Mouse (Mus musculus): ENCODE data around the gene Mtmr10. TPM values are rescaled to one million over a fixed set of nuclear protein-coding genes. Genes with fewer than 3 reads are reported as not detected.

Mtmr10 gene
- polyA plus RNA-seq, 1 experiment from 2014 or later = 6.6 TPM

- Histone ChIP-seq H3K4me3 (ENCODE audit: low read length) (no peak overlapping the region), H3K27me3 (ENCODE audit: control insufficient read depth, insufficient read depth, low read length) (no peaks in the 10 kb centered on the region), H3K36me3 (ENCODE audit: control insufficient read depth, insufficient read depth) (peaks cover 3% of the 10 kb centered on the region; the same call in 1 of the 2 replicates), H3K27ac (ENCODE audit: low read length) (no peak overlapping the region), H3K4me1 (ENCODE audit: control insufficient read depth, insufficient read depth, low read length) (no peaks in the 10 kb centered on the region; the same call in 1 of the 2 replicates), H3K4me2 (ENCODE audit: low read depth, low read length) (no peak overlapping the region), H3K9me3 (replicated peaks; ENCODE audit: control insufficient read depth, low read length) (no peaks in the 10 kb centered on the region), H3K9ac (ENCODE audit: low read length) (no peak overlapping the region)
- ATAC-seq (replicated peaks; ENCODE audit: extremely low read depth, insufficient read depth, low FRiP score) = no peak
- 57% methylated on average over 14 of the region's 14 CpGs for WGBS
Observed at GRCm38 (mm10) chr7:64354206-64354605, 66.8 kb downstream of the Mtmr10 start.

- Histone ChIP-seq H3K4me1 (ENCODE audit: control insufficient read depth, insufficient read depth, low read length) (no peaks in the 10 kb centered on the region; the same call in 1 of the 2 replicates), H3K27me3 (ENCODE audit: control insufficient read depth, insufficient read depth, low read length) (no peaks in the 10 kb centered on the region), H3K4me2 (ENCODE audit: low read depth, low read length) (no peak overlapping the region), H3K36me3 (ENCODE audit: control insufficient read depth, insufficient read depth) (peaks cover 8% of the 10 kb centered on the region), H3K4me3 (ENCODE audit: low read length) (no peak overlapping the region), H3K9ac (ENCODE audit: low read length) (no peak overlapping the region), H3K27ac (ENCODE audit: low read length) (no peak overlapping the region), H3K9me3 (replicated peaks; ENCODE audit: control insufficient read depth, low read length) (no peaks in the 10 kb centered on the region)
- WGBS = 89% methylated on average over 5 of the region's 5 CpGs
- no peak for ATAC-seq (replicated peaks; ENCODE audit: extremely low read depth, insufficient read depth, low FRiP score)
Observed at GRCm38 (mm10) chr7:64356661-64357060, 69.2 kb downstream of the Mtmr10 start.

- Histone ChIP-seq H3K4me1 (ENCODE audit: control insufficient read depth, insufficient read depth, low read length) (no peaks in the 10 kb centered on the region; the same call in 1 of the 2 replicates), H3K4me3 (ENCODE audit: low read length) (no peak overlapping the region), H3K9me3 (replicated peaks; ENCODE audit: control insufficient read depth, low read length) (no peaks in the 10 kb centered on the region), H3K27me3 (ENCODE audit: control insufficient read depth, insufficient read depth, low read length) (no peaks in the 10 kb centered on the region), H3K36me3 (ENCODE audit: control insufficient read depth, insufficient read depth) (peaks cover 14% of the 10 kb centered on the region), H3K4me2 (ENCODE audit: low read depth, low read length) (no peak overlapping the region), H3K9ac (ENCODE audit: low read length) (no peak overlapping the region), H3K27ac (ENCODE audit: low read length) (no peak overlapping the region)
- ATAC-seq (replicated peaks; ENCODE audit: extremely low read depth, insufficient read depth, low FRiP score) = no peak
- 79% methylated on average over 9 of the region's 9 CpGs for WGBS
Observed at GRCm38 (mm10) chr7:64357405-64357804, 70.0 kb downstream of the Mtmr10 start.

GRCm38 (mm10) chr7:64358666-64359065 lies 71.2 kb downstream of the Mtmr10 start:
- Histone ChIP-seq H3K4me1 (ENCODE audit: control insufficient read depth, insufficient read depth, low read length) (no peaks in the 10 kb centered on the region; the same call in 1 of the 2 replicates), H3K27ac (ENCODE audit: low read length) (no peak overlapping the region), H3K36me3 (ENCODE audit: control insufficient read depth, insufficient read depth) (peaks cover 22% of the 10 kb centered on the region), H3K9me3 (replicated peaks; ENCODE audit: control insufficient read depth, low read length) (no peaks in the 10 kb centered on the region), H3K4me2 (ENCODE audit: low read depth, low read length) (no peak overlapping the region), H3K27me3 (ENCODE audit: control insufficient read depth, insufficient read depth, low read length) (no peaks in the 10 kb centered on the region), H3K4me3 (ENCODE audit: low read length) (no peak overlapping the region), H3K9ac (ENCODE audit: low read length) (no peak overlapping the region)
- ATAC-seq (replicated peaks; ENCODE audit: extremely low read depth, insufficient read depth, low FRiP score) = no peak
- 73% methylated on average over 6 of the region's 6 CpGs for WGBS

- no peak overlapping the region for H3K27ac ChIP-seq (ENCODE audit: low read length)
- H3K4me1 ChIP-seq (ENCODE audit: control insufficient read depth, insufficient read depth, low read length) = no peaks in the 10 kb centered on the region; the same call in 1 of the 2 replicates
- no peaks in the 10 kb centered on the region for H3K9me3 ChIP-seq (replicated peaks; ENCODE audit: control insufficient read depth, low read length)
- no peaks in the 10 kb centered on the region for H3K27me3 ChIP-seq (ENCODE audit: control insufficient read depth, insufficient read depth, low read length)
- H3K36me3 ChIP-seq (ENCODE audit: control insufficient read depth, insufficient read depth) = peaks cover 30% of the 10 kb centered on the region
- no peak for ATAC-seq (replicated peaks; ENCODE audit: extremely low read depth, insufficient read depth, low FRiP score)
- H3K4me2 ChIP-seq (ENCODE audit: low read depth, low read length) = no peak overlapping the region
- no peak overlapping the region for H3K4me3 ChIP-seq (ENCODE audit: low read length)
- no peak overlapping the region for H3K9ac ChIP-seq (ENCODE audit: low read length)
- 86% methylated on average over 20 of the region's 20 CpGs for WGBS
Observed at GRCm38 (mm10) chr7:64359943-64360585, 72.6 kb downstream of the Mtmr10 start.

- H3K27ac ChIP-seq (ENCODE audit: low read length) = no peak overlapping the region
- no peaks in the 10 kb centered on the region for H3K27me3 ChIP-seq (ENCODE audit: control insufficient read depth, insufficient read depth, low read length)
- H3K4me2 ChIP-seq (ENCODE audit: low read depth, low read length) = no peak overlapping the region
- H3K9ac ChIP-seq (ENCODE audit: low read length) = no peak overlapping the region
- no peaks in the 10 kb centered on the region; the same call in 1 of the 2 replicates for H3K4me1 ChIP-seq (ENCODE audit: control insufficient read depth, insufficient read depth, low read length)
- ATAC-seq (replicated peaks; ENCODE audit: extremely low read depth, insufficient read depth, low FRiP score) = no peak
- WGBS = 61% methylated on average over 3 of the region's 3 CpGs
- H3K9me3 ChIP-seq (replicated peaks; ENCODE audit: control insufficient read depth, low read length) = no peaks in the 10 kb centered on the region
- H3K4me3 ChIP-seq (ENCODE audit: low read length) = no peak overlapping the region
- peaks cover 33% of the 10 kb centered on the region for H3K36me3 ChIP-seq (ENCODE audit: control insufficient read depth, insufficient read depth)
Observed at GRCm38 (mm10) chr7:64360586-64360945, 73.1 kb downstream of the Mtmr10 start.

GRCm38 (mm10) chr7:64365863-64366262 lies 78.4 kb downstream of the Mtmr10 start:
- no peaks in the 10 kb centered on the region for H3K9me3 ChIP-seq (replicated peaks; ENCODE audit: control insufficient read depth, low read length)
- no peak for ATAC-seq (replicated peaks; ENCODE audit: extremely low read depth, insufficient read depth, low FRiP score)
- WGBS = 90% methylated on average over 5 of the region's 5 CpGs
- no peaks in the 10 kb centered on the region for H3K4me1 ChIP-seq (ENCODE audit: control insufficient read depth, insufficient read depth, low read length)
- H3K27me3 ChIP-seq (ENCODE audit: control insufficient read depth, insufficient read depth, low read length) = no peaks in the 10 kb centered on the region
- H3K4me2 ChIP-seq (ENCODE audit: low read depth, low read length) = no peak overlapping the region
- H3K9ac ChIP-seq (ENCODE audit: low read length) = no peak overlapping the region
- no peak overlapping the region for H3K27ac ChIP-seq (ENCODE audit: low read length)
- no peak overlapping the region for H3K4me3 ChIP-seq (ENCODE audit: low read length)
- H3K36me3 ChIP-seq (ENCODE audit: control insufficient read depth, insufficient read depth) = peaks cover 50% of the 10 kb centered on the region

- no peak for ATAC-seq (replicated peaks; ENCODE audit: extremely low read depth, insufficient read depth, low FRiP score)
- H3K27me3 ChIP-seq (ENCODE audit: control insufficient read depth, insufficient read depth, low read length) = no peaks in the 10 kb centered on the region
- no peaks in the 10 kb centered on the region for H3K9me3 ChIP-seq (replicated peaks; ENCODE audit: control insufficient read depth, low read length)
- 85% methylated on average over 6 of the region's 6 CpGs for WGBS
- peaks cover 26% of the 10 kb centered on the region for H3K36me3 ChIP-seq (ENCODE audit: control insufficient read depth, insufficient read depth)
- H3K4me2 ChIP-seq (ENCODE audit: low read depth, low read length) = no peak overlapping the region
- no peak overlapping the region for H3K4me3 ChIP-seq (ENCODE audit: low read length)
- no peak overlapping the region for H3K9ac ChIP-seq (ENCODE audit: low read length)
- peaks cover 4% of the 10 kb centered on the region for H3K4me1 ChIP-seq (ENCODE audit: control insufficient read depth, insufficient read depth, low read length)
- no peak overlapping the region for H3K27ac ChIP-seq (ENCODE audit: low read length)
Observed at GRCm38 (mm10) chr7:64369841-64370240, 82.4 kb downstream of the Mtmr10 start.

GRCm38 (mm10) chr7:64371940-64372878 lies 84.8 kb downstream of the Mtmr10 start:
- ATAC-seq (replicated peaks; ENCODE audit: extremely low read depth, insufficient read depth, low FRiP score) = no peak

More at GRCm38 (mm10) chr7:64371940-64372878, 84.8 kb downstream of the Mtmr10 start:
- no peaks in the 10 kb centered on the region for H3K9me3 ChIP-seq (replicated peaks; ENCODE audit: control insufficient read depth, low read length)
- no peak overlapping the region for H3K4me2 ChIP-seq (ENCODE audit: low read depth, low read length)
- WGBS = 87% methylated on average over 23 of the region's 23 CpGs
- H3K4me1 ChIP-seq (ENCODE audit: control insufficient read depth, insufficient read depth, low read length) = peaks cover 4% of the 10 kb centered on the region
- no peaks in the 10 kb centered on the region for H3K27me3 ChIP-seq (ENCODE audit: control insufficient read depth, insufficient read depth, low read length)
- H3K27ac ChIP-seq (ENCODE audit: low read length) = no peak overlapping the region
- H3K4me3 ChIP-seq (ENCODE audit: low read length) = no peak overlapping the region
- H3K9ac ChIP-seq (ENCODE audit: low read length) = no peak overlapping the region
- H3K36me3 ChIP-seq (ENCODE audit: control insufficient read depth, insufficient read depth) = peaks cover 24% of the 10 kb centered on the region
